Mouse (Mus musculus): ENCODE data around the gene Ndufs5. TPM values are rescaled to one million over a fixed set of nuclear protein-coding genes. Genes with fewer than 3 reads are reported as not detected.

Ndufs5 gene
- polyA plus RNA-seq, 1 experiment from 2014 or later: 313 TPM

DNA sequence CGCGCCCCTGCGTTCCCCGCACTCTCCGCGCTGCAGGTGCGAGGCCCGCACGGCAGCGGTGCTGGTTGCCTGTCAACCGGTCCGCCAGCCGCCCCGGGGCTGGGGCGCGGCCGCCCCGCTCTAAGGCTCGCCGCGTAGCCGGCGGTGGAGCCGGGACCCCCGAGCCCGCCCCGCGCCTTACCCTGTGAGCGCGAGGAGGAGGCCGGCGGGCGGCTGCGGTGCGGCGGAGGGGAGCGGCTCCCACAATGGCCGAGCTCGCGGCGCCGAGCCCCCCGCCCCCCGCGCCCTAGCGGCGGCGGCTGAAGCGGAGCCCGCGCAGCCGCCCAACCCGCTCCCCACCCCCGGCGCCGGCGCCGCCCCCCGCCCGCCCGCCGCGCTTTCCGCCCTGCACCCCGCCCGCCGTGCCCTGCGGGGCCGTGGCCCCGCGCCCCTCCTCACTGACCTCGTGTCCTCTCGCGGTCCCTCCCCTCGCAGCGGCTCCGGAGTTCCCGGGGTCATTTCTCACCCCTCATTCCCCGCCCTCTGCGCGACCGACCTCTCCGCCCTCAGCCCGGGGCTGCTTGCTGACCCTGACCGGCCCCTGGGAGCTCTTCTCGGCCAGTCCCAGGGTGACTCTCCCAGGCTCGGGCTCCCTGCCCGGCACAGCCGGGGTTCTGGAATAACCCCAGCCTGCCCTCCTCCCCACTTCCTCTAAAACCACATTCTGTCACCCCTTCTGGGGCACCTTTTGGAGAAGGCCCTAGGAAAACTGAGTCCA is 30.8 kb downstream of the Ndufs5 start:
- DNase-seq: peak; percentile 47
- peak overlapping the region; percentile 72 for H3K4me3 ChIP-seq (ENCODE audit: low read depth, low read length)
- H3K9ac ChIP-seq: peak overlapping the region; percentile 64
- H3K27ac ChIP-seq (ENCODE audit: low read depth): 0 out of 2 replicates have a peak overlapping the region, but pooled peaks have one; percentile 12
- H3K9me3 ChIP-seq (ENCODE audit: low read depth, low read length): no peaks in the 10 kb centered on the region
- no peaks in the 10 kb centered on the region for H3K4me1 ChIP-seq (ENCODE audit: insufficient read depth)
- no peak for TF ChIP-seq CTCF (IDR thresholded peaks at IDR 0.05; ENCODE audit: low read depth)
- H3K4me2 ChIP-seq: peak overlapping the region; percentile 100
- H3K36me3 ChIP-seq (ENCODE audit: insufficient read depth): no peaks in the 10 kb centered on the region
- peaks cover 20% of the 10 kb centered on the region for H3K27me3 ChIP-seq (ENCODE audit: insufficient read depth, low read length)
- ATAC-seq (ENCODE audit: insufficient read depth): peak; percentile 63
- under 1% methylated on average over 68 of the region's 89 CpGs for WGBS

DNA sequence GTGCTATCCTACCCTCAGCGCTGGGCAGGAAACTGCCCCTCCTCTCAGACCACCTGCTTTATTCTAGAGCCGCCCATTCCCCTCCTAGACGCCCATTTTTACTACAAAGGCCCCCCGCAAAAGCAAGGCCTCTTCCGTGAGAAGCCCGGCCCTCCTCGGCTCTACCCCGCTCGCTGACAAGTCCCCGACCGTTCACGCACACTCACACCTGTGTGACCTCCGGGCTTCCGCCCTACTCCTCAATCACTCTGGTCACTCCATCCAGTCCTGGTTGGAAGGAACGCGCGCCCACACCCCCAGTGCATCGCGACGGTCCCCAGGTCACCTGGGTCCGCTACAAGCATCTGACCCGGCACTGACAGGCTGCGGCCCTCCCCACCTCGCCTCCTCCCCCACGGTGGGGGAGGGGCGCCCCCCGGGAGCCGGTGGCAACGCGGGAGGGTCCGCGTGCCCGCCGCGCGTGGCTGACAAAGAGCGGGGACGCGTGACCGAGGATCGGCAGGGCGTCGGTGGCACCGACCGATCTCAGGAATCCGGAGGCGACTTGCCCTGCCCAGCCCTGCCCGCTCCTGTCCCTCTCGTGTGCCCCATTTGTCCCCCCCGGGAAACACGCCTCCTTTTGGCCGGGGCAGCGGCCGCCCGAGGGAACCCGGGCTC is 31.5 kb downstream of the Ndufs5 start:
- Histone ChIP-seq H3K4me1 (ENCODE audit: insufficient read depth) (no peaks in the 10 kb centered on the region), H3K9ac (peak overlapping the region; percentile 64), H3K4me2 (peak overlapping the region; percentile 100), H3K27ac (ENCODE audit: low read depth) (no peak overlapping the region), H3K36me3 (ENCODE audit: insufficient read depth) (no peaks in the 10 kb centered on the region), H3K4me3 (ENCODE audit: low read depth, low read length) (peak overlapping the region; percentile 72), H3K27me3 (ENCODE audit: insufficient read depth, low read length) (peaks cover 20% of the 10 kb centered on the region), H3K9me3 (ENCODE audit: low read depth, low read length) (no peaks in the 10 kb centered on the region)
- DNase-seq (no peak), ATAC-seq (ENCODE audit: insufficient read depth) (peak; percentile 38)
- WGBS: under 1% methylated on average over 53 of the region's 56 CpGs
- TF ChIP-seq CTCF (IDR thresholded peaks at IDR 0.05; ENCODE audit: low read depth): no peak

DNA sequence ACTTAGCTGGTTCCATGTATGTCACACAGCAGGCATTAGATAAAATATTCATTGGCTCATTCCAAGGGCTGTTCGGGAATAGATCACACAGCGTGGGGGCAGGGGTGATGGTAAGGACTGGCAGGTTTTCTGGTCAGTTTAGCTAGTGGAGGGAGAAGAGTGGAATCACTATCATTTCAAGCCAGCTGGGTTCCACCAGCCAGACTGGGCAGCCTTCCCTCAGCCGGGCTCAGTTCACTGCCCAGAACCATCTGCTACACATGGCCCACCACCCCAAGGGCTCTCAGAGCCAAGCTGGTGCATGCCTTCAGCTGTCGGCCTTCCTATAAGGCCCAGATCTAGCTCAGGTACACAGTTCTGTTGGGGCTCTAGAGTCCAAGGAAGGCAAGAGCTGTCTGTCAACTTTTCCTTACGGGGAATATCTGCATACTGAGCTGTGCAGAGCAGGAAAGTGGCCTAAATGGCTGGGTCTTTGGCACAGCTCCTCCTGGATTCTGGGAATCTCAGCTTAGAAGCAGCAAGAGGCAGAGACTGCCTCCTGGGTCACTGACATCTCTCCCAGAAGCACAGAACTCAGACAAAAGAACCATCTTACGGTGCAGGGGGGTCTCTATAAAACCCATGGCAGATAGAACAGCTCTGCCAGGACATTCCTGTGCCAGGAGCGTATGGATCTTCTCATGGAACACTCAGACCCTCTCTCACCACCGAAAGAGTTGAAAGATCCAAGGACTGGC is 32.3 kb downstream of the Ndufs5 start:
- DNase-seq (no peak), ATAC-seq (ENCODE audit: insufficient read depth) (no peak)
- no peak for TF ChIP-seq CTCF (IDR thresholded peaks at IDR 0.05; ENCODE audit: low read depth)
- Histone ChIP-seq H3K27ac (ENCODE audit: low read depth) (no peak overlapping the region), H3K4me3 (ENCODE audit: low read depth, low read length) (peak overlapping the region; percentile 72; the same call in 1 of the 2 replicates), H3K9me3 (ENCODE audit: low read depth, low read length) (no peaks in the 10 kb centered on the region), H3K9ac (no peak overlapping the region), H3K27me3 (ENCODE audit: insufficient read depth, low read length) (peaks cover 20% of the 10 kb centered on the region), H3K4me1 (ENCODE audit: insufficient read depth) (no peaks in the 10 kb centered on the region), H3K4me2 (peak overlapping the region; percentile 100), H3K36me3 (ENCODE audit: insufficient read depth) (no peaks in the 10 kb centered on the region)
- WGBS: 49% methylated on average over 8 of the region's 8 CpGs

DNA sequence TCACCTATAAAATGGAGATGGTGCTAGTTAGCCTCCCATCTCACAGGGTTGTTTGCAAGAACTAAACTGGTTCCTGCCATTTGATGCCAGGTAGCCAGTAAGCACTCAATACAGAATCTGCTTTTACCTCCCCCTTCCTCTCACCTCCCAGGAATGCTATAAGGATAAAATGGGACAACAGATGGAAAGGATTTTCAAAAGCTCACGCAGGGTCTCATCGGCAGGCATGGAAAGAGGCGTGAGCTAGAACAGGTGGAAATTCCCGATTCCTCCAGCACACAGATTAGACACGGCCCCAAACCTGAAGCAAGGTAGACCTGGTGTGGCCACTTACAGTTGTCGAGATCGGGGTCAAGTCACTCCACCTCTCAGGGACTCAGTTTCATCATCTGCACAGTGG is 33.0 kb downstream of the Ndufs5 start:
- H3K27me3 ChIP-seq (ENCODE audit: insufficient read depth, low read length): peaks cover 20% of the 10 kb centered on the region
- DNase-seq (no peak), ATAC-seq (ENCODE audit: insufficient read depth) (no peak)
- no peak overlapping the region for H3K4me3 ChIP-seq (ENCODE audit: low read depth, low read length)
- H3K4me1 ChIP-seq (ENCODE audit: insufficient read depth): no peaks in the 10 kb centered on the region
- TF ChIP-seq CTCF (IDR thresholded peaks at IDR 0.05; ENCODE audit: low read depth): no peak
- no peaks in the 10 kb centered on the region for H3K9me3 ChIP-seq (ENCODE audit: low read depth, low read length)
- H3K36me3 ChIP-seq (ENCODE audit: insufficient read depth): no peaks in the 10 kb centered on the region
- H3K4me2 ChIP-seq: no peak overlapping the region
- WGBS: 76% methylated on average over 7 of the region's 7 CpGs
- H3K9ac ChIP-seq: no peak overlapping the region
- H3K27ac ChIP-seq (ENCODE audit: low read depth): no peak overlapping the region

DNA sequence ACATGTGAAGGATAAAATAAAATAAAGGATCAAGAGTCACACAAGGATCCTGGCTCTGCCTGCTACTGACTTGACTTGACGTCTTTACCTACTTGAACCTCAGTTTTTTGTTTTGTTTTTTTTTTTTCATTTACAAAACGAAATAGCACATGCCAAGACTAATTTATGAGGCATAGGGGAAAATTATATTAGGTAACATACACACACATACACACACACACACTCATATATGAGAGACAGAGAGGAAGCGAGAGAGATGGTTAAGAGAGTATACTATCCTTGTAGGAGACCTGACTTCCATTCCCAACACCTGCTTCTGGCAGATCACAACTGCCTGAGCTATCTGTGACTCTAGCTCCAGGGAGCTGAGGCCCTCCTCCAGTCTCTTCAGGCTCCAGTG is 33.7 kb downstream of the Ndufs5 start, which contains the start of gene Macf1:
TSS of gene Macf1 (minus strand) at position 101 of the 400 bp plus-strand sequence.
- Histone ChIP-seq H3K4me3 (ENCODE audit: low read depth, low read length) (no peak within 1 kb of the TSS), H3K4me1 (ENCODE audit: insufficient read depth) (no peaks in the 10 kb centered on the region), H3K9ac (no peak within 1 kb of the TSS), H3K9me3 (ENCODE audit: low read depth, low read length) (no peaks in the 10 kb centered on the region), H3K27me3 (ENCODE audit: insufficient read depth, low read length) (peaks cover 20% of the 10 kb centered on the region), H3K27ac (ENCODE audit: low read depth) (no peak within 1 kb of the TSS), H3K4me2 (no peak within 1 kb of the TSS), H3K36me3 (ENCODE audit: insufficient read depth) (no peaks in the 10 kb centered on the region)
- whole genome bisulfite sequencing: 78% methylated on average over 3 of the region's 3 CpGs
- DNase-seq (no peak), ATAC-seq (ENCODE audit: insufficient read depth) (no peak)
- no peak for TF ChIP-seq CTCF (IDR thresholded peaks at IDR 0.05; ENCODE audit: low read depth)

DNA sequence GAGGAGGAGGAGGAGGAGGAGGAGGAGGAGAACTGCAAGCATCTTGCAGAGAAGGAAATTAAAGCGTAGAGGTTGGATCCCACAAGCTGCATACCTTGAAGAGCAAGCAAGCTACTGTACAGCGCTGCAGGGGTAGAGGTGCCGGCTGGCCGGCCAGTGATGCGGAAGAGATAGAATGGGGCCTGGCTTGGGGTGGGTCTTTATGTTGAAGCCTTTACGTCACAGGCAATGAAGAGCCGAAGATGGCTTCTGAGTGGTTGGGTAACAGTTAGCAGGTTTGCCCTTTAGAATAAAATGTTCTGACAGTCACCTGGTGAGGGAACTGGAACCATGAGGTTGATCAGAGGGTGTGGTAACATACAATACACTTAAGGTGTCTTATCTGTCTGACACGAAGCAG is 35.7 kb downstream of the Ndufs5 start:
- ATAC-seq (ENCODE audit: insufficient read depth): no peak
- no peak overlapping the region for H3K4me2 ChIP-seq
- no peak overlapping the region for H3K27ac ChIP-seq (ENCODE audit: low read depth)
- H3K4me3 ChIP-seq (ENCODE audit: low read depth, low read length): no peak overlapping the region
- no peaks in the 10 kb centered on the region for H3K4me1 ChIP-seq (ENCODE audit: insufficient read depth)
- H3K27me3 ChIP-seq (ENCODE audit: insufficient read depth, low read length): peaks cover 20% of the 10 kb centered on the region
- DNase-seq: no peak
- 90% methylated on average over 8 of the region's 8 CpGs for WGBS
- H3K9me3 ChIP-seq (ENCODE audit: low read depth, low read length): no peaks in the 10 kb centered on the region
- H3K36me3 ChIP-seq (ENCODE audit: insufficient read depth): no peaks in the 10 kb centered on the region
- H3K9ac ChIP-seq: no peak overlapping the region
- no peak for TF ChIP-seq CTCF (IDR thresholded peaks at IDR 0.05; ENCODE audit: low read depth)

DNA sequence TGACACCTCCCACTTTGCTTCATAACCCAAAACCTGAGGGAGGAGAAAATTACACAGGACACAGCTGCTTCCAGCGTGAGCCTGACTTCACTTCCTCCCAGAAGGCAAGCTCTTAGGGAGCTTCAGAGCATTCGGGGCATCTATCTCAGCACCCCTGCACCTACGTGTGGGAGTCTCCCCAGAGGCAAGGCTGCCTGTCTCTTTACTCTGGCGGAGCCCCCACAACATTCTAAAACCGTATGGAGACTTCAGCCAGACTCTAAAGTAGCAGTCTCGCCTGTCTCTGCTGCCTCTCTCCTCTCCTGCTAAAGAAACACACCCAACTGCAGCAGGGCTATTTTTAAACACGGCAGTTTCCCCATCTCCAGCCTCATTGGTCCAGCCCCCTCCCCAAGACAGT is 37.0 kb downstream of the Ndufs5 start:
- no peak overlapping the region for H3K27ac ChIP-seq (ENCODE audit: low read depth)

More for the DNA sequence above, 37.0 kb downstream of the Ndufs5 start:
- ATAC-seq (ENCODE audit: insufficient read depth) (no peak), DNase-seq (no peak)
- peaks cover 11% of the 10 kb centered on the region for H3K27me3 ChIP-seq (ENCODE audit: insufficient read depth, low read length)
- no peaks in the 10 kb centered on the region for H3K4me1 ChIP-seq (ENCODE audit: insufficient read depth)
- no peak overlapping the region for H3K4me2 ChIP-seq
- no peaks in the 10 kb centered on the region for H3K36me3 ChIP-seq (ENCODE audit: insufficient read depth)
- 34% methylated on average over 7 of the region's 7 CpGs for WGBS
- TF ChIP-seq CTCF (IDR thresholded peaks at IDR 0.05; ENCODE audit: low read depth): no peak
- H3K4me3 ChIP-seq (ENCODE audit: low read depth, low read length): no peak overlapping the region
- H3K9me3 ChIP-seq (ENCODE audit: low read depth, low read length): no peaks in the 10 kb centered on the region
- no peak overlapping the region for H3K9ac ChIP-seq
